Comparison of ENCODE assay signal across 25 mouse cellular contexts in genomic region chr9:49733726-49734125, GRCm38 (mm10).
A peak's percentile ranks its signal among the peaks of the same experiment; 100 is the strongest.
DNase-seq lines count a peak whose midpoint lies in the region; TF ChIP-seq lines count a peak whose summit lies in the region.
"Had no signal": no experiment of that assay in that cellular context is flagged by ENCODE, and none has a peak within 500 bp of the region (broad histone marks: within the 10 kb centered on the region; RNA-seq: fewer than 3 reads in every experiment).

No protein-coding gene starts in this region.

- no peak overlapping the region for H3K4me3 ChIP-seq in myocyte
- no peak overlapping the region for H3K4me3 ChIP-seq in heart, adult 2 months
- H3K4me3 ChIP-seq: embryonic facial prominence, embryonic 12.5 days; heart, embryonic 12.5 days; left cerebral cortex, adult 2 months; limb, embryonic 13.5 days; liver, embryonic 12.5 days; megakaryocyte, embryonic 14.5 days had no signal

- H3K27me3 ChIP-seq in myocyte (ENCODE audit: control insufficient read depth, insufficient read depth, insufficient read length) = no peaks in the 10 kb centered on the region
- no peaks in the 10 kb centered on the region for H3K27me3 ChIP-seq in heart, adult 2 months (ENCODE audit: control insufficient read depth, insufficient read depth, low read length)
- H3K27me3 ChIP-seq: embryonic facial prominence, embryonic 12.5 days; heart, embryonic 12.5 days; limb, embryonic 13.5 days; liver, embryonic 12.5 days; megakaryocyte, embryonic 14.5 days had no signal

- intact Hi-C loops in heart, adult 2 months (cut with DNase I) = no loop called here

- peak; percentile 89 for DNase-seq in brain, adult 2 months (ENCODE audit: low read depth, low spot score)
- DNase-seq in cerebellum, adult 11-12 months = peak; percentile 74
- DNase-seq in cerebellum, adult 9-11 months = peak; percentile 78
- no peak for DNase-seq in c-Kit-positive CD71-positive TER-119-positive erythroid progenitor cells, embryonic 14.5 days (ENCODE audit: low spot score)
- DNase-seq in T-cell, adult 2 months (ENCODE audit: low spot score) = no peak
- no peak for DNase-seq in heart, adult 2 months
- DNase-seq: adrenal gland, postnatal 25 days; embryo, embryonic 11 days; gastrocnemius, postnatal 14 days; heart, postnatal 4 days; kidney, adult 9 months; kidney, postnatal 14 days; liver, postnatal 0 days; lung, postnatal 4 days; midbrain, embryonic 14.5 days; thymus, adult 2 months; thymus, postnatal 36 days had no signal

- no peak overlapping the region for H3ac ChIP-seq in myocyte (ENCODE audit: control insufficient read depth, insufficient read length)

- TF ChIP-seq EP300 in heart, adult 2 months (IDR thresholded peaks at IDR 0.05; ENCODE audit: insufficient read depth, low read depth, low read length) = no peak

- H3K9ac ChIP-seq in heart, adult 2 months (ENCODE audit: low read depth, low read length) = no peak overlapping the region
- H3K9ac ChIP-seq: embryonic facial prominence, embryonic 12.5 days; heart, embryonic 12.5 days; hindbrain, embryonic 14.5 days; limb, embryonic 13.5 days; liver, embryonic 12.5 days; liver, postnatal 0 days had no signal

- no peak for TF ChIP-seq POLR2A in myocyte (IDR thresholded peaks at IDR 0.05; ENCODE audit: insufficient read length, low read depth)
- no peak for TF ChIP-seq POLR2A in heart, adult 2 months (IDR thresholded peaks at IDR 0.05; ENCODE audit: insufficient read depth, low read depth, low read length)

- H3K4me1 ChIP-seq in heart, adult 2 months (ENCODE audit: control insufficient read depth, insufficient read depth, low read length) = no peaks in the 10 kb centered on the region
- H3K4me1 ChIP-seq: liver, embryonic 12.5 days; megakaryocyte, embryonic 14.5 days had no signal

- 69% methylated on average over 5 of the region's 5 CpGs for WGBS in heart, adult 2 months

- H3K27ac ChIP-seq in heart, adult 2 months = no peak overlapping the region
- H3K27ac ChIP-seq: embryonic facial prominence, embryonic 12.5 days; hindbrain, embryonic 14.5 days; left cerebral cortex, adult 2 months; limb, embryonic 13.5 days; liver, embryonic 12.5 days had no signal

- no peak overlapping the region for H3K4me2 ChIP-seq in myocyte (ENCODE audit: low read depth)
- H3K4me2 ChIP-seq: embryonic facial prominence, embryonic 12.5 days; heart, embryonic 12.5 days; hindbrain, embryonic 14.5 days; limb, embryonic 13.5 days; liver, embryonic 12.5 days had no signal

- peaks cover 15% of the 10 kb centered on the region for H3K36me3 ChIP-seq in myocyte (ENCODE audit: control insufficient read depth, insufficient read depth)
- H3K36me3 ChIP-seq in heart, adult 2 months (ENCODE audit: control insufficient read depth, insufficient read depth, low read length) = no peaks in the 10 kb centered on the region
- H3K36me3 ChIP-seq: embryonic facial prominence, embryonic 12.5 days; heart, embryonic 12.5 days; limb, embryonic 13.5 days; liver, embryonic 12.5 days had no signal

- TF ChIP-seq CTCF in heart, adult 2 months (IDR thresholded peaks at IDR 0.05) = no peak

- peaks cover 92% of the 10 kb centered on the region for H3K79me2 ChIP-seq in myocyte (ENCODE audit: control insufficient read depth, insufficient read depth)
- no peaks in the 10 kb centered on the region for H3K79me2 ChIP-seq in heart, adult 2 months (replicated peaks; ENCODE audit: control insufficient read depth, insufficient read depth, low read length)

TF ChIP-seq in myocyte, 11 proteins besides CTCF, POLR2A, EP300 and RAD21:
- TF ChIP-seq SRF (IDR thresholded peaks at IDR 0.05; ENCODE audit: control insufficient read depth, insufficient read length, low read depth) (no peak), REST (IDR thresholded peaks at IDR 0.05; ENCODE audit: insufficient read depth, insufficient read length) (no peak), TCF3 (IDR thresholded peaks at IDR 0.05; ENCODE audit: insufficient read length, low read depth) (no peak), MAX (IDR thresholded peaks at IDR 0.05; ENCODE audit: low read depth) (no peak), USF1 (IDR thresholded peaks at IDR 0.05; ENCODE audit: low read depth) (no peak), POLR2AphosphoS2 (IDR thresholded peaks at IDR 0.05; ENCODE audit: insufficient read length, low read depth) (peak; percentile 26)

Comparison
In these comparisons a context has a peak if more than half of its experiments do, and no peak if none do; other contexts are left out.
1. DNase-seq: peak in brain, adult 2 months (single experiment), cerebellum, adult 11-12 months (single experiment) and cerebellum, adult 9-11 months (single experiment); none in c-Kit-positive CD71-positive TER-119-positive erythroid progenitor cells, embryonic 14.5 days (single experiment), T-cell, adult 2 months (single experiment) and heart, adult 2 months (0 of 2).